Mouse (Mus musculus): Measurements from ENCODE around the gene Ppm1m. TPM values are rescaled to one million over a fixed set of nuclear protein-coding genes. Genes with fewer than 3 reads are reported as not detected.

The Ppm1m gene
- 1 to 10 TPM; 2.6 to 4.7 TPM for total RNA-seq (2021)
- long read RNA-seq, experiment 1, partial matches to known transcripts = 0 of 3 reads
- long read RNA-seq, experiment 1, other reads (novel, unspliced or antisense) = 1 of 3 reads
- long read RNA-seq, experiment 2, partial matches to known transcripts = 0 of 1 reads
- long read RNA-seq, experiment 2, other reads (novel, unspliced or antisense) = 0 of 1 reads

- no peak for DNase-seq
These were observed at the start of gene Ppm1m for GRCm38 (mm10) chr9:106199535-106200272. Gene Ppm1m, minus strand, starts transcription at chr9:106199746.

- DNase-seq = peak; percentile 58
These were observed 43.4 kb upstream of the Ppm1m start for GRCm38 (mm10) chr9:106242813-106243488.

GRCm38 (mm10) chr9:106241541-106242164, 42.1 kb upstream of the Ppm1m start:
- no peak for DNase-seq

GRCm38 (mm10) chr9:106237878-106238277, 38.3 kb upstream of the Ppm1m start:
- no peak for DNase-seq

- DNase-seq = no peak
These were observed 37.9 kb upstream of the Ppm1m start for GRCm38 (mm10) chr9:106237401-106237800.

- no peak for DNase-seq
These were observed 37.3 kb upstream of the Ppm1m start for GRCm38 (mm10) chr9:106236818-106237211.

- DNase-seq = peak; percentile 21
These were observed 36.7 kb upstream of the Ppm1m start for GRCm38 (mm10) chr9:106236156-106236817.

GRCm38 (mm10) chr9:106235194-106235830, 35.8 kb upstream of the Ppm1m start:
- DNase-seq = peak; percentile 40

- DNase-seq = no peak
These were observed 34.4 kb upstream of the Ppm1m start for GRCm38 (mm10) chr9:106233953-106234352.

GRCm38 (mm10) chr9:106232956-106233355, 33.4 kb upstream of the Ppm1m start:
- DNase-seq = no peak

- no peak for DNase-seq
These were observed 32.3 kb upstream of the Ppm1m start for GRCm38 (mm10) chr9:106231816-106232215.

- DNase-seq = no peak
These were observed 31.7 kb upstream of the Ppm1m start for GRCm38 (mm10) chr9:106231220-106231619.

- DNase-seq = no peak
These were observed 31.2 kb upstream of the Ppm1m start for GRCm38 (mm10) chr9:106230734-106231106.

GRCm38 (mm10) chr9:106230051-106230733, 30.6 kb upstream of the Ppm1m start:
- DNase-seq = no peak

- DNase-seq = no peak
These were observed 28.4 kb upstream of the Ppm1m start for GRCm38 (mm10) chr9:106227790-106228429.

- no peak for DNase-seq
These were observed 26.7 kb upstream of the Ppm1m start for GRCm38 (mm10) chr9:106226151-106226682.

- DNase-seq = no peak
These were observed 26.1 kb upstream of the Ppm1m start for GRCm38 (mm10) chr9:106225469-106226150.

GRCm38 (mm10) chr9:106222994-106223393, 23.4 kb upstream of the Ppm1m start:
- no peak for DNase-seq

- DNase-seq = no peak
These were observed 22.8 kb upstream of the Ppm1m start, which contains the start of gene Tlr9 for GRCm38 (mm10) chr9:106222261-106222851. Gene Tlr9, plus strand, starts transcription at chr9:106222598.

Data from gastrocnemius, postnatal 25 days (tissue).